Mouse (Mus musculus) heart, embryonic 12.5 days (tissue): ENCODE measurements at regions not wholly inside any gene's neighbourhood (a gene's known extent, or its start where the extent isn't known, plus 50 kb on each side); places are given as distances from the start of the nearest gene placed in this dataset.

Experiments used
- ATAC-seq: fragments of 200-750 bp; cut with Nextera tagmentation; 2 replicates; pipeline ENCODE4 v1.8.0; 2017; ENCODE audit warnings: moderate TSS enrichment, moderate library complexity; ENCODE audit not compliant: insufficient number of reproducible peaks, low FRiP score
- H3K27ac ChIP-seq: fragments of 300-500 bp; sonication (generic); 2 replicates; pipeline ENCODE4 v1.5.1; 2016; ENCODE audit warnings: mild to moderate bottlenecking, moderate library complexity; ENCODE audit not compliant: poor library complexity, severe bottlenecking
- H3K27me3 ChIP-seq: fragments of 300-500 bp; sonication (generic); replicated peaks from 2 replicates; pipeline ENCODE4 v1.6.1; 2016; ENCODE audit warnings: mild to moderate bottlenecking, moderate library complexity
- H3K36me3 ChIP-seq: fragments of 300-500 bp; sonication (generic); 2 replicates; pipeline ENCODE4 v1.6.1; 2016; ENCODE audit warnings: mild to moderate bottlenecking, moderate library complexity
- H3K4me1 ChIP-seq: fragments of 300-500 bp; sonication (generic); replicated peaks from 2 replicates; pipeline ENCODE4 v1.6.1; 2016; ENCODE audit warnings: mild to moderate bottlenecking
- H3K4me2 ChIP-seq: fragments of 300-500 bp; sonication (generic); 2 replicates; pipeline ENCODE4 v1.6.1; 2016; ENCODE audit warnings: mild to moderate bottlenecking, moderate library complexity
- H3K4me3 ChIP-seq: fragments of 300-500 bp; sonication (generic); 2 replicates; pipeline ENCODE4 v1.5.1; 2016; ENCODE audit warnings: mild to moderate bottlenecking
- H3K9ac ChIP-seq: fragments of 300-500 bp; sonication (generic); 2 replicates; pipeline ENCODE4 v1.6.1; 2016; ENCODE audit warnings: mild to moderate bottlenecking, moderate library complexity
- H3K9me3 ChIP-seq: fragments of 300-500 bp; sonication (generic); replicated peaks from 2 replicates; pipeline ENCODE4 v1.6.1; 2016; ENCODE audit warnings: mild to moderate bottlenecking, moderate library complexity
- WGBS: fragments of 180-500 bp; shearing (Covaris S2); methylation state at CpG from one replicate; pipeline ENCODE4 v1.1.7; 2016; 5-methylcytosine and 5-hydroxymethylcytosine counted together

DNA sequence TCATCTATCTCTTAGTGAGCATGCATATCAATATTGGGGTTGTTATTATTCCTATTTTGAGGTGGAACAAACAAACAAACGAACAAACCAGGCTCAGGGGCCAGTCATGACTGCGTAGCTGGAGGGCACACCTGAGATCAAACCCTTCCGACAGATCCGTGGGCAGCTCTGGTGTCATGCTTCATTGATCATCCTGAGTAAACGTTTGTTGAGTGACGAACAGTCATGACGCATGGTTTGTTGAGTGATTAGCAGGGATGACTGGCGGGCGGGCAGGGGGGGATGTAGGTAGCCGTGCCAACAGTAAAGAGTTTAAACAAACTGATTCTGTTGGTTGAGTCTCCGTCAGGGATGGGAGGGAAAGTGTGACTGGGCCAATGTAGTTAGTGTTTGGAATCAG is 55.8 kb downstream of the Camk2n1 start:
- H3K9me3 ChIP-seq, result no peaks in the 10 kb centered on the region
- no peak overlapping the region for H3K9ac ChIP-seq
- H3K4me1 ChIP-seq, result no peaks in the 10 kb centered on the region
- 63% methylated on average over 11 of the region's 11 CpGs for WGBS
- H3K36me3 ChIP-seq, result no peaks in the 10 kb centered on the region
- no peak overlapping the region for H3K27ac ChIP-seq
- peaks cover 78% of the 10 kb centered on the region for H3K27me3 ChIP-seq
- no peak overlapping the region for H3K4me3 ChIP-seq
- ATAC-seq, result no peak
- no peak overlapping the region for H3K4me2 ChIP-seq

DNA sequence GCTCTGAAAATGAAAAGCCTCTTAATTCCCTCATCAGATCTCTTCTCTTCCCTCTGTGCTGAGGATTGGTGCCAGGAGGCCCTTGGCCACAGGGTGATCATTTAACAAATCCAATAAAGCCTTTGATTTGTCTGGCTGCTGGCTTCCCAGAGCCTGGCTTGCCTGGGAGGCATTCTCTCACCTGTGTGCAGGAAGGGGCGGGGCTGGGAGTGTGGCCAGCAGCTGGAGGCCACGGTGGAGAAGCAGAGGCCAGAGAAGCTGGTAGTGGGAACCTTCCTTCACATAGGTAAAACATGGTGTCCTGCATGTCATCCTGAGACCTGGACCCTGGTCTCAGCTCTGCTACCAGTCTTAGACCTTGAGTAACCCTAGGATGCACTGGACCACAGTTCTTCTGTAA is 59.8 kb downstream of the Camk2n1 start:
- no peaks in the 10 kb centered on the region for H3K4me1 ChIP-seq
- no peak for ATAC-seq
- no peaks in the 10 kb centered on the region for H3K9me3 ChIP-seq
- H3K4me2 ChIP-seq, result no peak overlapping the region
- H3K27ac ChIP-seq, result no peak overlapping the region
- no peak overlapping the region for H3K9ac ChIP-seq
- H3K27me3 ChIP-seq, result peaks cover 69% of the 10 kb centered on the region
- no peaks in the 10 kb centered on the region for H3K36me3 ChIP-seq
- no peak overlapping the region for H3K4me3 ChIP-seq
- 35% methylated on average over 2 of the region's 2 CpGs for WGBS
